Mouse (Mus musculus): ENCODE measurements around the gene Hs6st3. TPM values are rescaled to one million over a fixed set of nuclear protein-coding genes. Genes with fewer than 3 reads are reported as not detected.

Gene Hs6st3
- total RNA-seq, 4 experiments from 2014 or later, result 50.2 to 63.5 (median 53.8) TPM

DNA sequence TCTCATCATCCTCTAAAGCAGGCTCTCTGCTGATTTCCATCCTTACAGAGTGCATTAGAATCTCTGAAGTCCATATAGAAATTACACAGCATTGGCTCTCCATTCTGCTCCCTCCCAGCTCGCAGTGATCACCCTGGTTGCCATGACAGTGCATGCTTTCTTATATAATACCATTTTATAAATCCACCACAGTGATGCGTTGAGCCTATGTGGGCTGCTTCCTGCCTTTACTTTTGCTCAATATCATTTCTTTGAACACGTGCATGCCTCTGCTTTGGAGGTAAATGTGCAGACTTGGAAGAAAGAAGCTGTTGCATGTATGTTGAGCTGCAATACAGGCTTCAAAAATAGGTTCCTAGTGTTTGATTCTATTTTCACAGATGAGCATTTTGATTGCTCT, 494.9 kb downstream of the Hs6st3 start:
- no peak for DNase-seq (ENCODE audit: low spot score in 2 of 2)

DNA sequence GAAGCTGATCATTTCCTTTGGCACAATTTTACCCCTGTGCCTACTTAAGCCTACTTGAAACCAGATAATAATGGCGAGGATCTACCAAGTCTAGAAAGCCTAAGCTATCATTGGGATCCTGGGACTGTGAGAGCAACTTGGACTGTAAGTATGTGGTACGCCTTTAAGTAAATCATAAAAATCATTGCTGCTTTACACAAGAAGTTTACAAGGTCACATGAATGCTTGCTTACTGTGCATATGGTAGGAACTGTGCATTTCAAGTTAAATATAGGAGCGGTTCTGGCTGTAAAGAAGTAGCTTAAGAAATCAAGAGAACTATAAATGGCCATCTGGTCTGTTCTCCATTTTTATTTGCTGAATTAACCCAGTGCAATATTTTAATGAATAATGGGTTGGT, 495.5 kb downstream of the Hs6st3 start:
- DNase-seq (ENCODE audit: low spot score in 2 of 2), result no peak

DNA sequence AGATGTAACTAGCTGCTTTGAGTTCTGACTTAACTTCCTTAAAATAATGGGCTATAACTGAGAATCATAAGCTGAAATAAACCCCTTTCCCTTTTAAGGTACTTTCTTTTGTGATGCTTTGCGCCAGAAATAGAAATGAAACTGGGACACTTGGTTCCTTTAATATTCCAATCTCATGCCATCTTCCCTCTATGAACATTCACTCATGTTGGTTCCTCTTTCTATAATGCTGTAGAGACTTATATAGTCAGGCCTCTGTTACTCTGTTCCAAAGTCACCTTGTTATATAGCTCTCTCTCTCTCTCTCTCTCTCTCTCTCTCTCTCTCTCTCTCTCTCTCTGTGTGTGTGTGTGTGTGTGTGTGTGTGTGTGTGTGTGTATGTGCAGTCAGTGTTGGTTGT, 504.7 kb downstream of the Hs6st3 start:
- no peak for DNase-seq (ENCODE audit: low spot score in 2 of 2)

DNA sequence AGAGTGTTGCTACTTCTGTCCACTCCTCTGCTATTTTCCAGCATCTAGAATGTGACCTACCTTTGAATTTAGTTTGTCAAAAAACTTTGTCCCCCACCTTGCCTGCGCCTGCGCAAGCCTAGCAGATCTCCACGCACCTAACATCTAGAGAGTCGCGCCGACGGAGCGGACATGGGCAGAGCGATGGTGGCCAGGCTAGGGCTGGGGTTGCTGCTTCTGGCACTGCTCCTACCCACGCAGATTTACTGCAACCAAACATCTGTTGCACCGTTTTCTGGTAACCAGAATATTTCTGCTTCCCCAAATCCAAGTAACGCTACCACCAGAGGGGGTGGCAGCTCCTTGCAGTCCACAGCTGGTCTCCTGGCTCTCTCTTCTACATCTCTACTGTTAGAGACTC, 505.7 kb downstream of the Hs6st3 start:
- DNase-seq (ENCODE audit: low spot score in 2 of 2), result no peak

DNA sequence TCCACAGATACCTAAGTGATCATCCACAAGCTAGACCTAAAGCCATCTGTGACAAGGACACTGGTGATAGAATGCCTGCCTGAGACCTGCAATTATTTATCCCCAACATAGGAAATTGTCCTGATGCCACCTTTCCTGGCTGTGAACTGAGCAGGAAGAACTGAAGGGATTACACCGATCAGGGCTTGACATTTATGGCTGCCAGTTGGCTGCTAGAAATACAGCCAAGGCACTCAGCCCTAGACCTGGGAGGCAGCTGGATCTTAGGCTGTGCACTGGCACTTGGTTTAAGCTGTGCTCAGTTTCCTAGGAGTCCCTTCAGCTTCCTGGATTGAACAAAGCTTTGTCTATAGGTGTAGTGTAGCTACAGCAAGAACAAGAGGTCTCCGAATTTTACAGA, 518.8 kb downstream of the Hs6st3 start:
- DNase-seq (ENCODE audit: low spot score in 2 of 2), result no peak

DNA sequence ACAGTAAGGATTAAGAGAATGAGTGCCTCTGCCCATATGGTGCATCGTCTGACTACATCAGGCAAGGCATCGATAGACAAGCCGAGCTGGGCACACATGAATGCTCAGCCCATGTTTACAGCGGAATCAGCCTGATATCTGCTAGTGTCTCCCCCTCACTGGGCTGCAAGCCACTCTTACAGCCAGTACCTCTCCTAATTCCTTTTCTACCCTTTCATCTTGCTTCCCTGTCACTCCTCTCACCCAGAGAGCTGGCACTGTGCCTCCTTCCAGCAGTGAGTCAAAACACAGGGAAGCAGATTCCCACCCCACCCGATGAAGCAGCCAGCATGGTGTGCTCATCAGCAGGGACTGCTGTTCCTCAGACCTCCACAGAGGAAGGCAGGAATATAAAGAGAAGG, 527.6 kb downstream of the Hs6st3 start:
- peak; percentile 30 to 63 for DNase-seq (ENCODE audit: low spot score in 2 of 2)

DNA sequence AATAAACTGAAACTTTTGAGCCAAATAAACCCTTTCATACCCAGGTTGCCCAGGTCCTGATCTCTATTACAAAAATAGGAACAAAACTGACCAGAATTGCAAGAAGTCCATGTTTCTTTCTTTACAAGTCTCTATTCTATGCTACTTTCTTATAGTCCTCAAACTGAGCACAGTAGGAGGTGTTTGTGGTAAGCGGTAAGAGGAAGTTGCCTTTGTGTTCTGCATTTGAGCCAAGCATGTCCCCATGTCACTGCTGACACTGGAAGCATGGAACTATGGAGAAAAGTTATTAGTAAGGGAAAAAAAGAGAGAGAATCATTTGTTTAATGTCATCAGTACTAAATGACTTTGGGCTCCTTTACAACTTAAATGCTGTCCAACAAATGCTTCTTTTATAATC, 529.3 kb downstream of the Hs6st3 start:
- no peak for DNase-seq (ENCODE audit: low spot score in 2 of 2)

DNA sequence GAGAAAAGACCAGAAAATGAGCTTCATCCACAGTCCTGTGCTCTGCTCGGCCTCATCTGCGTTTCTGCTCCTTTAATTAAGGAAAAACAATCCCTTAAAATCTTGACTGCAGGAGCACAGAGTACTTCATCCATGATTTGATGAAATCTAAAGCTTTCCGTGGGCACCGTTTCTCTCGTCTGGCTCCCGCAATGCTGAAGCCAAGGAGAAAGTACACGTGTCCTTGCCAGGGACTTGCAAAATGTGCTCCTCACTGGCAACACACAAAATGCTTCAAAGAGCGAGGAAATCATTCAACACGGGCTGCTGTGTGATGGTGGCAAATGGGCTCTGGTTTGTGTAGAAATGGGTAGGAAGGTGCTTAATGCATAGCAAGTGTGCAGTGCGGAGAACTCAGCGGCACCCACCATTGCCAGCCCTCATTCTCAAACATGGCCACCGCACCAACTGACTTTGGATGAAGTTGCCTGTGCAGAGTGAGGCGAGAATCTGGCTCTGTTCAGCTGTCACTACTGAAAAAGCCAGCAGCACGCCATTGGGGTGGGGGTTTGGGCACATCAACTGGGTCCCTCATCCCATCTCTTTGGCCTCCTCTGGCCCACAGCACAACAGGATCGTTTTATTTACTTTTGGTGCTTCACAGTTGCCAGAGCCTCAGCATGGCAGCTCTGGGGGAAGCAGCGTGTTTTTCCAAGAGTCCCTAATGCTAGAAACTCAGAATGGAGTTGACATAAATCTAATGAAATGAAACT, 532.9 kb downstream of the Hs6st3 start:
- peak in 1 of 2 experiments; percentile 12 for DNase-seq (ENCODE audit: low spot score in 2 of 2)

DNA sequence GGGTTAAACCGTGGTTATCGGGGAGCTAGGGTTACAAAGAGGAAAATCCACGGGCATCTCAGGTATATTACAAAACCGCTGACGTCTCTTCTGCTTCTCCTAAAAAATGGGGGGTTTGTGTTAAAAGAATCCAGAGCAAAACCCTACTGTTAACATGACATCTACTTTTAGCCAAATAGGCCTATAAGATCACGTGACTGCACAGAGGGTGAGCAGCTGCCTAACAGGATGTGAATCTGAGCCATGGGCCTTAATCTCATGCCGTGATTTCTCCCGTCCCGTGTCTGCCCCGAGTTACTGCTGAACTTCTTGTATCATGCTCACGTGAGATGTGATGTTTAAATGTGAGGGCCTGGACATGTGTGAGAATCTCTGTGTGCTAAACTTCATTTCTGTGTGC, 540.4 kb downstream of the Hs6st3 start:
- no peak for DNase-seq (ENCODE audit: low spot score in 2 of 2)

DNA sequence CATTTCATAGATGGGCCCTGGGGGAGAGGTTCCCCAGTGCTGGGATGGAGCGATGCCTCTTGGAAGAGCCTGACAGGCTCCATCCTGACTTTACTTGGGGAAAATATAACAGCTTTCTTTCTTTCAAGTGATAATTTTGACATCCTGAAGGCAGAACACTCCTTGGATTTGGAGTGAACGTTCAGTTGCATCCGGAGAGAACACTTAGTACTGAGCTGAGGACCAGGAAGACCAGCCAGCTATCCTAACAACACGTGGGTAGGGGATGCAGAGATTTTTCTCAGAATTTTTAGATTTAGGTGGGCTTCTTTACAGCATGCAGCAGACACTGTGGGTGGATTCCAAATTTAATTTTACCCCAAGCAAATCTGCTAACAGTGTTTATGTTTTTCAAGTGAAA, 541.9 kb downstream of the Hs6st3 start:
- DNase-seq (ENCODE audit: low spot score in 2 of 2), result no peak

DNA sequence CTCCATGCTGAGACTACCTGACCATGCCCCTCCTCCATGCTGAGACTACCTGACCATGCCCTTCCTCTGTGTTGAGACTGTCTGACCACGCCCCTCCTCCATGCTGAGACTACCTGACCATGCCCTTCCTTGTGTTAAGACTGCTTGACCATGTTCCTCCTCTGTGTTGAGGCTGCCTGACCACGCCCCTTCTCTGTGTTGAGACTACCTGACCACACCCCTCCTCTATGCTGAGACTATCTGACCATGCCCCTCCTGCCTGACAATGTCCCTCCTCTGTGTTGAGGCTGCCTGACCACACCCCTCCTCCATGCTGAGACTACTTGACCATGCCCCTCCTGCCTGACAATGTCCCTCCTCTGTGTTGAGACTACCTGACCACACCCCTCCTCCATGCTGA, 549.7 kb downstream of the Hs6st3 start:
- DNase-seq (ENCODE audit: low spot score in 2 of 2), result no peak

DNA sequence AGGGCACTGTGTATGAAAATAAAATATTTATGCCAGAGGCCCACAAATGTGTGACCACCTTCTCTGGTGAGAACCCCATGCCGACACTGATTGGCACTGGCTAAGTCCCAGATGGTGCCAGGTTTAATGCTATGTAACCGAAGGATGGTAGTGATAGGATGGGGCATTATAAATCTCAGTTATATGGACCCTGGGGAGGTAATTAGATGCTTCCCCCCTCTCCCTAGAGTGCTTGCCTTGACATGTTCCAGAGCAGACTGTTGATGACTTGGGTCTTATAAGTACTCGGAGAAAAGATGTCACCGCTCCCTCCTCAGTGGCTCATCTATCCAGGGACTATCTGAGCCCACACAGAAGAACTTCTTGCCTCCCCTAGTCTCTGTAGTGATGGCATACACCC, 561.8 kb downstream of the Hs6st3 start:
- DNase-seq (ENCODE audit: low spot score in 2 of 2), result no peak

DNA sequence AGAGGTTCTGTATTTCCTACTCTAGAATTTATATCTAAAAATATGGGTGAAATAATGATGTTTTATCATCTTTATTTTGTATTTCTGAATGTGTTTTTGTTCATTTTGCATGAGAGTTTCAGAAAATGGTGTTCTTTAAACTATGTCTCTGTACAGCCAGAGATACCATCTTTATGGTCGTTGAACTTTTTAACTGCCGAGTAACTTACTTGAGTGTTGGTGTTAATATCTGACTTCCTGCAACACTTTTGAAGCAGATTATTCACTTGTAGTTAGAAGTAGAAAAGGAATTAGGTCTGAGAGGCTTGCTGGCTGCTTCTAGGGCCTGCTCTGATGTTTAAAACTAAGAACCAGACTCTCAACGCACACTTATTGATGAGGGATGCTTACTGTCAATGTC, 576.6 kb downstream of the Hs6st3 start:
- DNase-seq (ENCODE audit: low spot score in 2 of 2), result no peak

DNA sequence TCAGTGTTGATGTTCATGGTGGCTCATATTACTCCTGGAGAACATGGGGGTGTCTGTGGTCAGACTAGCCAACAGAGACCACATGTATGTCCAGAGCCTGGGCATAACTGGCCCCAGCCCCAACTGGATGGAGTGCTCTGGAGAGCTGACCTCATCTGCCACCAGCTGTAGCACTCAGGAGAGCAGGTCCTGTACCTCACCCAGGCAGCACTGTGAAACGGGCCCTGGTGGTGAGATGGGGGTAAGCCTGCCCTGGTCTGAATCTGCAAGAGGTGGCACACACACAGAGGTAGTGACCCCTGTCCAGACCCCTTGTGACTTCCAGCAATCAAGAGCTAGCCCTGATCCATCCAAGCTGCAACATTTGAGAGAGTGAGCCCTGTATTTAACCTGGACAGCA, 579.2 kb downstream of the Hs6st3 start:
- no peak for DNase-seq (ENCODE audit: low spot score in 2 of 2)

DNA sequence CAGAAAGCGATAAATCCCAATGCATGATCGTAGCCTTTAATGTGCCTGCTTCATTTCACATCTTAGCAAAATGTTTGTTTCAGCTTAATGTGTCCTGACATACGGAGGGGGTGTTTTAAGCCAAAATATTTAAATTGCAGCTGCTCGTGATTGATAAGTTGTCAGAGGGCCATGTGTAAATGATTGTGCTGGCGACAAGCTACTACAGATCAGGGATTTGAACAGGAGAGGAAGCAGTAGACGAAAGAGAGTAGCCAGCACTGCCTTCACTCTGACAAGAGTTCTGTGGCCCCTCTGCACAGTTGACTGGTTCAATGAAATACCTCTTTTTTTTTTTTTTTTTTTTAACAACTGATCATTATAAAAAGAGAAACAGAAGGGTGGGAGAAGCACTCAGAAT, 587.0 kb downstream of the Hs6st3 start:
- no peak for DNase-seq (ENCODE audit: low spot score in 2 of 2)

DNA sequence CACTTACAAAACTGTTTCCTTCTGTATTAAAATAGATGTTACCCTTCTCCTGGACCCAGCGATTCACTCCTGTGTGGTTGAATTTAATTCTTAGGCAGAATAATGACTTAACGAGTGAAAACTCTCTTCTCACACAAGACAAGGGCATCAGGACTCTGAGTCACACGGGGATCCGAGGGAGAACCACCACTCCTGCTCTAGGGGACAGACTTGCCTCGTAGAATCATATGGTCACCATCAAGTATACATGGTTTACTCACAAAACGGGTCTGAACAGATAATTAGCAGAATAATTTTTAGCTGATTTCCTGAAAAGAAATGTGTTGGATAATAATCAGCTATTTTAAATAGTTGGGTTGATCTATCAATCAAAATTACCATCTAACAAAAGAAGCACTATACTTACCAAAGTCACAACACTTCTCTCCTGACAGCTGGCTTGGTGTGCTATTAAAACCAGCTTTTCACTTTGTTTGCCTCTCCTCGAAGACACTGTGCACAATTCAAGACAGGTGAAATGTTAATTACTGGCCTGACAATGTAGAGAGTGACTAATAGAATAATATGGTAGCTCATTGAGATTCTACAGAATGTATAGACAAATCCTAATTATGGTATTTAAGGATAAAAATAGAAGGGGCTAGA, 593.4 kb downstream of the Hs6st3 start:
- no peak for DNase-seq (ENCODE audit: low spot score in 2 of 2)

DNA sequence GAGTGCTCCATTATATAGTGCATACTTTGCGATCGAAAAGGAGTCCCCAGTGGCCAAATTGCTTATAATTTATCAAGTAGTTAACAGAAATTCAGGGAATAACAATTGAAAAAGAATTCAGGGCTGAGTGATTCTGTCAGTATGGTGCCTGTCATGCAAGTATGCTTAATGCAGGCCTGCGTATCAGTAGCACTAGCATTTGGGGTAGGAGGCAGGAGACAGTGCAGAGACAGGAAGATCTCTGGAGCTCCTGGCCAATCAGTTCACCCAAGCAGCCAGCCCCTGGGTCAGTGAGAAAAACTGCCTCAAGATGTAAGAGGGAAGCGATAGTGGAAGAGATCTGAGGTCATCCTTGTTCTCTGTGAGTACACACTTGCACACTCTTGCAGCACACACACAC, 594.1 kb downstream of the Hs6st3 start:
- DNase-seq (ENCODE audit: low spot score in 2 of 2), result no peak

DNA sequence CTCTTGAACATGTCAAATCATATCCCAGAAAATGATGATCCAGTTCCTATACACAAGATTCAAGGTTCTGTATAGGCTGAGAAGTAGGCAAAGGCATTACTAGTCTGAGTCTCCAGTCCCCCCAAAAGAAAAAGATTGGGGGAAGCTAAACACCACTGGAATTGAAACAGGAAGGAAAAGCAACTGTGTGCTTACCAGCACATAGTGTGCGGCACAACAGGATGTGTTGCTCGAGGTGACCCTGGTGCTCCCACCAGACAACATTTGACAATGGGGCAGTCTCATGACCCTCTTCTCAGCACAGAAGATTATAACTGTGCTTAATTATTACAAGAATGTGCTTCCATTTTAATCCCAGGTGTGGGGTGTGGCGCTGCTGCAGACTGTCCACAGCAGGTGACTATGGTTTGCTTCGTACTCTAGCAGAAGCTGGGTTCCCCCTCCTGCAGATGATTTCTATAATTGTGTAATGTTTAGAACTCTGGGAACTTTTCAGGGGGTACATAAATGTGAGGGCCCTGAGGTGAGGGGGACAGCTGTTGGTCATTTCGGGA, 599.3 kb downstream of the Hs6st3 start:
- no peak for DNase-seq (ENCODE audit: low spot score in 2 of 2)

DNA sequence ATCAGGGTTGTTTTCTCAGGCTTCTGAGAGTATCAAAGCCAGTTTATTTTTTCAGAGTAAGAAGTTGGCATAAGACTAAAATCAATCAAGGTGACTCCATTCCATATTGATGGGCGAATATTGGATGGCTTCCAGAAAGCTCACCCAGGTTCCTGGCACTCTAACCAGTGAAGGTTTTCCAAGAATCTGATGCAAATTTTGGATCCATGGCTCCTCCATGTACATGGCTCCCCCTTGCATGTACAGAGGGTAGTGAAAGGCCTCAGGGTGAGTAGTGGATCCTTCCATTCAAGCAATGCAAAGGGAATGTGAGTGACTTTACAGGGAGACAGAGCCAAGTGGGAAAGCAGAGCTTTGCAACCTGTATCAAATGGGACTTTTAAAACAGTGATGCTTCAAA, 603.6 kb downstream of the Hs6st3 start:
- DNase-seq (ENCODE audit: low spot score in 2 of 2), result no peak

DNA sequence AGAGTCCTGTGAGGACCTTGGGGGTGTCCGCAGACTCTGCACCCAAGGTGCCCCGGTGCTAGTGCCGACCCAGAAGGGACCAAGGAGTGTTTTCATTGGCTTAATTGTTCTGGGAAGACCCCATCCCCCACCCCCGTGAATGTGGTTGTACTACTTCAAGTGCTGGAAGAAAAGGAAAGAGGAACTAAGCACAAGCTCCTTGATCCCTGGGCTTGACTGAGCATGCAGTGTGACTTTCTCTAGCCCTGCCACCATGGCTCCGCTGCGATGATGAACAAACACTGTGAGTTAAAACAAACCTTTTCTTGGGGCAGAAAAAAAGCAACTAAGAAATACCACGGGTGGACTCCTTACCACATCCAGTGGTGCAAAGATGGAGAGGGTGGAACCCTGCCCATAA, 623.2 kb downstream of the Hs6st3 start:
- no peak for DNase-seq (ENCODE audit: low spot score in 2 of 2)

DNA sequence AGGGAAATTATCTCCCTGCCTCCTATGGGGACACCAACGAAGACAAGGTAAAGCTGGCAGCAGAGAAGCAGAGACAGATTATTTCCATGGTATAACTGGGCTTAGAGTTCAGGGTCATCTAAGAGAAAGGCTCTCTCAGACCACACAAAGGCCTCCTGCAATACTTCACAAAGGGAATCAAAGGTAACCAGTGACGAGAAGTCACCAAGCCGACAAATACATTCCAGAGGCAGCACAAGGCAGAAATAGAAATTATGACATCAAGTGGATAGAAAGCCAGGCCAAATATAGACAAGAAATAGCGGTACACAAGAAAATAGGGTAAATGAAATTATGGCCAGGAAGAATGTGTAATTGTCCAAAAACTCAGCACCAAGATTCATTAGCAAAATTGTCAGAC, 633.9 kb downstream of the Hs6st3 start:
- no peak for DNase-seq (ENCODE audit: low spot score in 2 of 2)

DNA sequence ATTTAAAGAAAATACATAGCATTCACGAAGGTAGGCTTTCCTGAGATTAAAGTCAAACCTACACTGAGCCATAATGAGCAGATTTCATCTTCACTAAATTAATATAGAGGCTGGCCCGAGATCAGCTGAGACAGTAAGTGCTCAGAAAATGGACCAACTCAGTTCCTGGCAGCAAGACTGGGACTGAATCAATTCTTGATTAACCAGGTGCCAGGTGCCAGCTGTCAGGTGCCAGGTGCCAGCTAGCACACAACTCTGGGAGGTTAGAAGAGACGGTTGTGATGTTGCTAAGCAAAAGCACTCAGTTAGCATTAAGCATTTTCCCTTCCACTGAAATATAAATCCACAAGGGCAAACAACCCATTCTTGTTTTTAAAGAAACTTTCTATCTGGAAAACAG, 638.1 kb downstream of the Hs6st3 start:
- no peak for DNase-seq (ENCODE audit: low spot score in 2 of 2)

DNA sequence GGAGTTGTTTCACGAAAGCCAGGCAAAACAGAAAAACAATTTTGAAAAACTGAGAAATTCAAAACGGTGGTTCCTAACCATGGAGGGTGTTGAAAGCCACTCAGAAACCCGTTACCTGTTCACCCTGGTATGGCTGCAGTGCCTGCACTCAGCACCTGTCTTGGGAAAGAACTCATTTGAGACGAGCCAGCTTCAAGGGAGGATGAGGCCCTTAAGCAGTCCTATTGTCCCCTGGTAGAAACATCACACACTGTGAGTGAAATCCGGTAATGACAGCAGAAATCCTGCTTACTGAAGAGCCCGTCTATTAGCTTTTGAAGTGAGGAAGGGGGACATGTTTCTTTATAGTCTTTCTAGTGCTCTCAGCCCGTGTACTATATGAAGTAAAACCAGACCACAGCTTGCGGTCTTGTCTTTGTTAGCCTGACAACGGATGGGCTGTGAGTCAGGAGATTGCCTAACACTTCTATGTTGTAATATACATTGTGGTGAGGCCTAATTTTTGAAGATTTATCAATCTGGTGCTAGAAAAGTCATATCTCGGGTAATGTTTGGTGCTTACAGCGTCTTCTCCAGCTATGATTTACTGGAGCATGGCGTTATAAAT, 641.9 kb downstream of the Hs6st3 start:
- no peak for DNase-seq (ENCODE audit: low spot score in 2 of 2)
